Mouse (Mus musculus): ENCODE results near the gene Chst7. TPM values are rescaled to one million over a fixed set of nuclear protein-coding genes. Genes with fewer than 3 reads are reported as not detected.

The Chst7 gene
- polyA plus RNA-seq, 1 experiment from 2014 or later = 3.9 TPM

- no peak overlapping the region for H3K9ac ChIP-seq (ENCODE audit: low read length)
- H3K27ac ChIP-seq (ENCODE audit: low read depth, low read length) = no peak overlapping the region
- no peaks in the 10 kb centered on the region for H3K27me3 ChIP-seq (ENCODE audit: control insufficient read depth, insufficient read depth, low read length)
- 84% methylated on average over 2 of the region's 2 CpGs for WGBS
- no peak for DNase-seq (ENCODE audit: low spot score)
- H3K4me2 ChIP-seq (ENCODE audit: low read depth, low read length, severe bottlenecking) = no peak overlapping the region
- no peak for ATAC-seq (replicated peaks; ENCODE audit: low FRiP score)
- H3K4me3 ChIP-seq (ENCODE audit: low read depth, low read length) = no peak overlapping the region
- H3K9me3 ChIP-seq (ENCODE audit: control insufficient read depth, low read length) = no peaks in the 10 kb centered on the region
- no peaks in the 10 kb centered on the region for H3K4me1 ChIP-seq (replicated peaks; ENCODE audit: control insufficient read depth, insufficient read depth, low read length)
- no peaks in the 10 kb centered on the region for H3K36me3 ChIP-seq (ENCODE audit: control insufficient read depth, insufficient read depth, low read length)
Observed at GRCm38 (mm10) chrX:20117717-20118116, 58.4 kb downstream of the Chst7 start.

GRCm38 (mm10) chrX:20125481-20125880 is 66.1 kb downstream of the Chst7 start:
- no peak overlapping the region for H3K4me2 ChIP-seq (ENCODE audit: low read depth, low read length, severe bottlenecking)
- no peak for ATAC-seq (replicated peaks; ENCODE audit: low FRiP score)
- 63% methylated on average over 2 of the region's 2 CpGs for WGBS

GRCm38 (mm10) chrX:20128951-20129350 is 69.6 kb downstream of the Chst7 start:
- Histone ChIP-seq H3K27me3 (ENCODE audit: control insufficient read depth, insufficient read depth, low read length) (no peaks in the 10 kb centered on the region), H3K27ac (ENCODE audit: low read depth, low read length) (no peak overlapping the region), H3K4me1 (replicated peaks; ENCODE audit: control insufficient read depth, insufficient read depth, low read length) (no peaks in the 10 kb centered on the region), H3K4me2 (ENCODE audit: low read depth, low read length, severe bottlenecking) (no peak overlapping the region), H3K4me3 (ENCODE audit: low read depth, low read length) (no peak overlapping the region), H3K36me3 (ENCODE audit: control insufficient read depth, insufficient read depth, low read length) (no peaks in the 10 kb centered on the region), H3K9me3 (ENCODE audit: control insufficient read depth, low read length) (no peaks in the 10 kb centered on the region), H3K9ac (ENCODE audit: low read length) (no peak overlapping the region)
- ATAC-seq (replicated peaks; ENCODE audit: low FRiP score) = no peak
- DNase-seq (ENCODE audit: low spot score) = no peak

More at GRCm38 (mm10) chrX:20125481-20125880, 66.1 kb downstream of the Chst7 start:
- no peaks in the 10 kb centered on the region for H3K4me1 ChIP-seq (replicated peaks; ENCODE audit: control insufficient read depth, insufficient read depth, low read length)
- DNase-seq (ENCODE audit: low spot score) = no peak
- no peaks in the 10 kb centered on the region for H3K27me3 ChIP-seq (ENCODE audit: control insufficient read depth, insufficient read depth, low read length)
- no peaks in the 10 kb centered on the region for H3K9me3 ChIP-seq (ENCODE audit: control insufficient read depth, low read length)
- H3K9ac ChIP-seq (ENCODE audit: low read length) = no peak overlapping the region
- H3K4me3 ChIP-seq (ENCODE audit: low read depth, low read length) = no peak overlapping the region
- H3K27ac ChIP-seq (ENCODE audit: low read depth, low read length) = no peak overlapping the region
- no peaks in the 10 kb centered on the region for H3K36me3 ChIP-seq (ENCODE audit: control insufficient read depth, insufficient read depth, low read length)

- Histone ChIP-seq H3K4me2 (ENCODE audit: low read depth, low read length, severe bottlenecking) (no peak overlapping the region), H3K9ac (ENCODE audit: low read length) (no peak overlapping the region), H3K27ac (ENCODE audit: low read depth, low read length) (no peak overlapping the region), H3K4me1 (replicated peaks; ENCODE audit: control insufficient read depth, insufficient read depth, low read length) (no peaks in the 10 kb centered on the region), H3K27me3 (ENCODE audit: control insufficient read depth, insufficient read depth, low read length) (no peaks in the 10 kb centered on the region), H3K36me3 (ENCODE audit: control insufficient read depth, insufficient read depth, low read length) (no peaks in the 10 kb centered on the region), H3K9me3 (ENCODE audit: control insufficient read depth, low read length) (no peaks in the 10 kb centered on the region), H3K4me3 (ENCODE audit: low read depth, low read length) (no peak overlapping the region)
- 87% methylated on average over 1 of the region's 1 CpGs for WGBS
- ATAC-seq (replicated peaks; ENCODE audit: low FRiP score) (no peak), DNase-seq (ENCODE audit: low spot score) (no peak)
Observed at GRCm38 (mm10) chrX:20129466-20129865, 70.1 kb downstream of the Chst7 start.

Other genes with a start within 250 kb of the Chst7 start
- 1.4 and 1.6 TPM in 2 replicates for gene Slc9a7, start 232.2 kb downstream of the Chst7 start, polyA plus RNA-seq (2014; fragmentation: Nextera tagmentation; extraction: Ambion mirVana)